Mouse (Mus musculus) urinary bladder, postnatal 14 days (tissue): ENCODE data around the gene Sema6d.

Experiments
- DNase-seq: peaks from one replicate; pipeline ENCODE4 v3.0.0; 2021; ENCODE audit warnings: low spot score

Gene Sema6d

GRCm38 (mm10) chr2:124657358-124657757, 567.6 kb downstream of the Sema6d start:
- no peak for DNase-seq

DNA sequence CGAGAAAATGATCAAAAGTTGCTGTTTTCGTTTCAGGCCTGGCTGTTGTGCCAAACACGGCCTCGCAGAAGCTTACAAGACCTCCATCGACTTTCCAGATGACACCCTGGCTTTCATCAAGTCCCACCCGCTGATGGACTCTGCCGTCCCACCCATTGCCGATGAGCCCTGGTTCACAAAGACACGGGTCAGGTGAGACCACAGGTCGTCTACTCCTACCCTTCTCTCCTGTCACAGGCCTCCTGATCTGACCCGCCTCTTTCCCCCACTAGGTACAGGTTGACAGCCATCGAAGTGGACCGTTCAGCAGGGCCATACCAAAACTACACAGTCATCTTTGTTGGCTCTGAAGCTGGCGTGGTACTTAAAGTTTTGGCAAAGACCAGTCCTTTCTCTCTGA, 568.6 kb downstream of the Sema6d start:
- no peak for DNase-seq

DNA sequence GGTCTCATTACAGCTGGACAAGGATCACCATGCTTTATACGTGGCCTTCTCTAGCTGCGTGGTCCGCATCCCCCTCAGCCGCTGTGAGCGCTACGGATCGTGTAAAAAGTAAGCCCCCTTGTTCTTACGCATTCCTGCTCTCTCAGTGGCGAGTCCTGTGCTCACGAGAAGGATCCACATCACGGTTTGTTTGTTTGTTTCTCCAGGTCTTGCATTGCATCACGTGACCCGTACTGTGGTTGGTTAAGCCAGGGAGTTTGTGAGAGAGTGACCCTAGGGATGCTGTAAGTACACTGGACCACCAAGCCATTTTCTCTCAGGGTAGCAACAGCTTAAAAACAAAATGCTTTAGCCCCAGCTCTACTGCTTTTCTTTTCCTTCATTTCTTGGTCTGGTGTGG, 569.8 kb downstream of the Sema6d start:
- DNase-seq = no peak

DNA sequence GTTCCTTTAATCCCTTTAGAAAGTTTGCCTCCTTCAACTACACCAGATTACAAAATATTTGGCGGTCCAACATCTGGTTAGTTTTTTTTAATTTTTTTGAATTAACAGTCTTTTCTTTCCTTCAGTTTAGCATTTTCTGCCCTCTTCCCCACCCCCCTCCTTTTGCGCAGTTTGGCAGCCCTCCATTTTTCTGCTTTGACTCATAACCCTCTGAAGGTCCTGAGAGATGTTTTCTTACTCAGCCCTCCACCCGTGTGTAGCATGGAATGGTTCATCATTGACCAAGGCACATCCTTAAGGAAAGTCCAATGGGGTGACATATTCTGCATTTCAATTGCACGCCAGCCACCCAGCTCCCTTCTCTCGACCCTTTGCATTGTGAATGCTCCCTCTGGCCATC, 570.9 kb downstream of the Sema6d start:
- no peak for DNase-seq

- no peak for DNase-seq
Observed at GRCm38 (mm10) chr2:124661316-124661715, 571.5 kb downstream of the Sema6d start.

- no peak for DNase-seq
Observed at GRCm38 (mm10) chr2:124662257-124662656, 572.5 kb downstream of the Sema6d start.

GRCm38 (mm10) chr2:124664191-124664590, 574.4 kb downstream of the Sema6d start:
- DNase-seq = no peak

- no peak for DNase-seq
Observed at GRCm38 (mm10) chr2:124668431-124668830, 578.7 kb downstream of the Sema6d start.

DNA sequence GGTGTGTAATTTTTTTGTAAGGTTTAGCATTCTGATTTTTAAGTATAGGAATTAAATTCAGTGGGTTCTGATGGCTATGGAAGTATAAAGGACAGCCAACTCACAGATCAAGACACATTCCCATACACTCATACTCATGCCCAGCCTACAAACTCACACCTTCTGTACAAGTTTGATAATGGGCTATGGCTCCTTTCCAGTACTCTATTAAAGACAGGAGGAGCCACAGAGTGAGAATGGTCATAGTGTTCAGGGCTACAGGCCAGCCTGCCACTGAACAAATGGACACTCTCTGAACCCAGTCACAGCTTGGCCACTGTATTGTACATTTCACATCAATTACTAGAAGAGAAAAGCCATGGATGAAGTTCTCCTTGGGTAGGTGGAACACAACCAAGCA, 583.3 kb downstream of the Sema6d start:
- DNase-seq = no peak

DNA sequence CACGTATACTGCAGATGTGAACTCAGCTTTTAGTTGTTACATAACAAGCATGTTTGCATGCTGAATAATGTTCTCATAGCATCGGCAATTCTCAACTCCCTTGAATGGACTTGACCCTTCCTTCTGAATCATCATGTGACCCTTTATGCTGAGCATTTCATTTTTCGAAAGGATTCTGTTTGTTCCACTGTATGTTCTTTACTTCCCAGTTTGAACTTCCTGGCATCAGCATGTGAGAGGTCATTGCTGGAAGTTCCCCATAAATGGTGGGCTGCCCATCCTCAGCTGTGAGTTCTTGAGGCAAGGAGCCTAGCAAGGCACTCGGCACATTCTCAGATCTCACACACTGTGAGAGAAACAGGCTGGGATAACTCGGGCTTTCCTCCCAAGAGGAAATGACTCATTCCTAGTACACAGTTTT, 594.7 kb downstream of the Sema6d start:
- DNase-seq = peak; percentile 33

DNA sequence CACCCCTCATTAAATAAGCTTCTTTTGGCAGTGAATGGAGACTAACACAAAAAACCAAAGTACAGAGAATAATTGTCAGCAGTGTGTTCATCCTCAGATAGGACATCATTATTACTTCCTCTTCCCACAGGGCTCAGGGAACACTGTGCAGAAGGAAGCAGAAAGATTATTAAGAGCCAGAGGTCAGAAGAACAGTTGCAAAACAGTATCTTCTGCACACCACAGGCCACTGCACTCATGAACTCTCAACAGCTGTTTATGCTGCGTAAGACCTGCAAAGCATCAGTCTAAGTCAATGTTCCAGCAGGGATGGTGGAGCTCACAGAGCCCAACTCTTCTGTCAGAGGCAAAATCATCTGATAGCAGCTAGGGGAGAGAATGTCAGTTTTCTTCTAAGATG, 600.6 kb downstream of the Sema6d start:
- DNase-seq = no peak

DNA sequence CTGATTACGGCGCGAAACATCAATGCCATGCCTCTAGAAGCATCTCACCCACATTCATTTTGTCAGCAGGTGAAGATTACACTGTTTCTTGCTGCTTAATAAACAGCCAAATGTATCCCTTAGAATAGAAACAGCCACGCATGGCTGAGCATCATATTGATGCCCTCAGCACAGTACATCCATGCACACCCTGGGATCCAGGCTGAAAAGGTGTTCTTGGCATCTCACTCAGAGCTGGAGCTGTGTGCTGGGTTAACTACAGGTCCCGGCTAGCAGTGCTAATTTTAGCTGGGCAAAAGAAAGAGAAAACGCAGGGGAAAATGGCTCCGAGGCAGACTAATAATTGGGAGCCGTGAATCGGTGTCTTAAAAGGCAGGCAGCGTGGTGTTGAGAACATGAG, 612.9 kb downstream of the Sema6d start:
- DNase-seq = no peak

DNA sequence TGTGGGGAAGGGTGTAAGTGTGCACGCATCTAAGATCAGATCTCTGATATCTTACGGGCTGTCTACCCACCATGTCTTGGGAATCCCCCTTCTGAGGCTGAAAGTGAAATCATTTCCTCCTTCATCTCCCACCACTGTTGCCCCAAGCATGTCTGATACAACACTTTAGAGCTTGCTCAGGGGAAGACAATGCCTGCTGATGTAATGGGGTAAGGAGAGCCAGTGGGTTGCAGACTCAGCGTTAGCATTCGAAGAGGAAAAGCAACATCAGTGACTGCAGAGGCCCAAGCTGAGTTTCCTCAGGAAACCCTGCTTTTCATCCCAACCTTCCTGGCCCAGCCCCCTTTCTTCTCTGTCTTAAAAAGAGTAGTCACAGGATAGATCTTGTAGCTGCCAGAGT, 615.2 kb downstream of the Sema6d start:
- no peak for DNase-seq

- DNase-seq = no peak
Observed at GRCm38 (mm10) chr2:124705806-124706205, 616.0 kb downstream of the Sema6d start.

DNA sequence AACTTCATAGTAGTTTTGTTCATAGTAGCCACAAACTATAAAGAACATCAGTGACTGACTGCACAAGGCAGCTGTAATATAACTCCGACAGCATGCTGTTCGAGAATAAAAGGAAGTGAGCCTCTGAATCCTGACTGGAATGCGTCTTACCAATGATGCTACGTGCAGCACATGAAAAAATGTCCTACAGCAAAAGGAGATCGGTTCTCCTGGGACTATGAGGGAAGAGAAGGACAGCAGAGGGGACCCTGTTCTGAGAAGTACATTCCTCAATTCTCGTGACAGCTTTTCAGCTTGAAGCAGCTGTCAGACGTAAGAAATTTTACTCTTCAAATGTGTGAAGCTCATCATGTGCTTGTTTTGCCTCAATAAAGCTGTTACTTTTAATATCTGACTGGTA, 617.1 kb downstream of the Sema6d start:
- DNase-seq = no peak
